Mouse (Mus musculus) heart, postnatal 0 days (tissue): ENCODE measurements around the gene Tex44.

Experiments
- CTCF ChIP-seq: IDR thresholded peaks from 2 replicates; pipeline ENCODE4 v1.5.1; 2016; ENCODE audit warnings: antibody characterized with exemption, control low read depth, low read depth
- EP300 ChIP-seq: IDR thresholded peaks from 2 replicates; pipeline ENCODE4 v1.6.1; 2016; ENCODE audit warnings: antibody characterized with exemption, low read depth

DNA sequence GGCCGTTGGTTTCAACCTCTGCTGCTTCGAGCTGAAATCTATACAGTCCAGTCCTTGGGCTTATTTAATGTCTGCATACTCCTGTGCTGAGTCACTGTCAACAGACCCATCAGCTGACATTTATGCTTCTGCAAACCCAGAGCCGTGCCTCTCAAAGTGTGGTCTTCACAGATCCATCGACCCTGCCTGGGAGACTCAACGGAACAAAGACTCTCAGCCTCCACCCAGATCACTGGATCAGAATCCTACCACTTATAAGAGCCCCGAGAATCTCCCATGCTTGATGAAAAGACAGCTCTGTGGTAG, 11.8 kb downstream of the Tex44 start:
- TF ChIP-seq CTCF: no peak
- TF ChIP-seq EP300: no peak
